Mouse (Mus musculus): ENCODE measurements around the gene Chrna5.

DNA sequence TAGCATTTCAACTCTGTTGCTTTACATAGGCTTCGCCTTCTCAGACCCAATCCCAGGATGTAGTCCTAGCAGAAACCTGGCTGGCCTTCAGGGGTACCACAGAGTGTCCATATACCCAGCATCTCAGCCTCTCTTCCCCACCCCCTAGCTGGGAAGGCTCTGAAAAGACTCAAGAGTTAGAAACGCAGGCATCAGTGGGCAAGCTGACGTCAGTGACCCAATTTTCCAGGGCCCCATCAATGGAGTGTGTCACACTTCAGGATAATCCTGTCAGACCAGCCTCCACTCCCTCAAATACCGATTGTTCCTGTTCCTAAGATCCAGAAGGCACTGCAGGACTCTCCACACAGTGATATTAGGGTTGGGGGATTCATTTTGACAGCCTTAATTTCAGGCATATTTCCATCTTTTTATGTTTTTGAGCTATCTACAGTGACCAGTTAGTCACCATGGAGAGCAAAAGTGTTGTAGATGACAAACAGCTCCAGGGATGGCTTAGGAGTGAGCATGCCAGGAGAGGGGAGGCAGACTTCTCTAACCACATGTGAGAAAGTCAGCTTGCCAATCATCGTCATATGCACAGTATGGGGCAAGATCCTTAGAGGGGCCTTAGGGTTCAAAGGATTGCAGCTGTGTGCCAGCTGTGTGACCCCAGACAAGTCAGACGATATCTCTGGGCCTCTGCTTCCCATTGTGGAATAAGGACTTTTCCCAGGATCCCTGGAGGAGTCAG lies 50.9 kb downstream of the Chrna5 start:
- no peak for TF ChIP-seq CTCF (IDR thresholded peaks at IDR 0.05; ENCODE audit: low read depth)
- no peak for TF ChIP-seq EP300 (optimal IDR thresholded peaks at IDR 0.05)

Data from stomach, postnatal 0 days (tissue).